Comparison of ENCODE assay signal across 8 mouse cellular contexts in genomic region chr9:56923841-56924650, GRCm38 (mm10). TPM values are rescaled to one million over a fixed set of nuclear protein-coding genes. Genes with fewer than 3 reads are reported as not detected.
DNase-seq lines count a peak whose midpoint lies in the region; ATAC-seq and TF ChIP-seq lines count a peak whose summit lies in the region.

No protein-coding gene starts in this region.

- no peak overlapping the region for H3ac ChIP-seq in C2C12 (ENCODE audit: control insufficient read depth, insufficient read length, low read depth)

- H3K9ac ChIP-seq in heart, embryonic 16.5 days (ENCODE audit: low read length): peak overlapping the region; percentile 70
- H3K9ac ChIP-seq in lung, embryonic 16.5 days (ENCODE audit: low read length): peak overlapping the region; percentile 58

- peaks cover 21% of the 10 kb centered on the region for H3K36me3 ChIP-seq in C2C12 (ENCODE audit: control insufficient read depth, insufficient read depth)
- peaks cover 11% of the 10 kb centered on the region for H3K36me3 ChIP-seq in heart, embryonic 16.5 days (ENCODE audit: control insufficient read depth, insufficient read depth)
- peaks cover 15% of the 10 kb centered on the region for H3K36me3 ChIP-seq in lung, embryonic 16.5 days (ENCODE audit: control insufficient read depth, insufficient read depth, low read length)

- WGBS in heart, embryonic 16.5 days: 34% methylated on average over 8 of the region's 8 CpGs
- WGBS in lung, embryonic 16.5 days: 27% methylated on average over 8 of the region's 8 CpGs

- peaks cover 6% of the 10 kb centered on the region; the same call in 1 of the 2 replicates for H3K9me3 ChIP-seq in heart, embryonic 16.5 days (replicated peaks; ENCODE audit: control insufficient read depth, low read length)
- H3K9me3 ChIP-seq in lung, embryonic 16.5 days (ENCODE audit: control insufficient read depth, low read length): no peaks in the 10 kb centered on the region

- H3K27ac ChIP-seq in gastrocnemius, adult 2 months: peak overlapping the region; percentile 93
- H3K27ac ChIP-seq in heart, embryonic 16.5 days (ENCODE audit: low read length): peak overlapping the region; percentile 85
- H3K27ac ChIP-seq in lung, embryonic 16.5 days (ENCODE audit: low read length): peak overlapping the region; percentile 86

- intact Hi-C loops in gastrocnemius, adult 2 months (cut with DNase I): no loop called here

- DNase-seq in gastrocnemius, adult 2 months: no peak
- no peak for DNase-seq in gastrocnemius, postnatal 4 days (ENCODE audit: low spot score in 2 of 2)
- DNase-seq in testis, postnatal 14 days (ENCODE audit: low spot score): no peak
- DNase-seq in spleen, adult 18-20 months: no peak
- DNase-seq in frontal cortex, postnatal 36 days (ENCODE audit: low spot score in 2 of 2): no peak

- peaks cover 44% of the 10 kb centered on the region for H3K4me1 ChIP-seq in heart, embryonic 16.5 days (ENCODE audit: control insufficient read depth, insufficient read depth, low read length)
- H3K4me1 ChIP-seq in lung, embryonic 16.5 days (replicated peaks; ENCODE audit: control insufficient read depth, insufficient read depth, low read length): peaks cover 47% of the 10 kb centered on the region

- peak overlapping the region; percentile 88 for H3K4me3 ChIP-seq in gastrocnemius, adult 2 months
- no peak overlapping the region for H3K4me3 ChIP-seq in C2C12 (ENCODE audit: insufficient read depth, poor library complexity, severe bottlenecking)
- H3K4me3 ChIP-seq in heart, embryonic 16.5 days (ENCODE audit: low read length): peak overlapping the region; percentile 46
- peak overlapping the region; percentile 47 for H3K4me3 ChIP-seq in lung, embryonic 16.5 days (ENCODE audit: low read length)

- ATAC-seq in heart, embryonic 16.5 days (replicated peaks; ENCODE audit: extremely low read depth, insufficient read depth, low FRiP score): peak; percentile 4; the same call in 1 of the 2 replicates
- ATAC-seq in lung, embryonic 16.5 days (ENCODE audit: low read depth): no peak

- H3K79me2 ChIP-seq in C2C12 (ENCODE audit: control insufficient read depth, insufficient read depth): peaks cover 48% of the 10 kb centered on the region

- no peaks in the 10 kb centered on the region for H3K27me3 ChIP-seq in C2C12 (ENCODE audit: control insufficient read depth, insufficient read depth, insufficient read length)
- no peaks in the 10 kb centered on the region for H3K27me3 ChIP-seq in heart, embryonic 16.5 days (ENCODE audit: control insufficient read depth, insufficient read depth, low read length)
- H3K27me3 ChIP-seq in lung, embryonic 16.5 days (ENCODE audit: control insufficient read depth, insufficient read depth, low read depth, low read length): no peaks in the 10 kb centered on the region

- H3K79me3 ChIP-seq in C2C12 (ENCODE audit: low read depth): peaks cover 3% of the 10 kb centered on the region

- no peak for TF ChIP-seq CTCF in gastrocnemius, adult 2 months (IDR thresholded peaks at IDR 0.05)
- TF ChIP-seq CTCF in C2C12 (IDR thresholded peaks at IDR 0.05; ENCODE audit: control insufficient read depth, insufficient read depth, insufficient read length): no peak

- H3K4me2 ChIP-seq in heart, embryonic 16.5 days (ENCODE audit: low read depth, low read length): peak overlapping the region; percentile 72
- peak overlapping the region; percentile 80 for H3K4me2 ChIP-seq in lung, embryonic 16.5 days (ENCODE audit: low read depth, low read length)

TF ChIP-seq in C2C12, 6 proteins besides CTCF, POLR2A, EP300 and RAD21:
- TF ChIP-seq MYOG (IDR thresholded peaks at IDR 0.05; ENCODE audit: control insufficient read depth, extremely low read depth, insufficient read length): no peak
- no peak for TF ChIP-seq MAX (IDR thresholded peaks at IDR 0.05)
- no peak for TF ChIP-seq FOSL1 (IDR thresholded peaks at IDR 0.05; ENCODE audit: insufficient read depth, low read length, poor library complexity, severe bottlenecking)
- TF ChIP-seq CEBPB (IDR thresholded peaks at IDR 0.05; ENCODE audit: low read depth): peak; percentile 59
- TF ChIP-seq USF1 (IDR thresholded peaks at IDR 0.05; ENCODE audit: low read depth): no peak
- TF ChIP-seq MYOD1 (IDR thresholded peaks at IDR 0.05; ENCODE audit: control insufficient read depth, insufficient read length, low read depth): no peak

RNA-seq across cellular contexts. Expression of gene Snx33, which starts 4.1 kb away (rescaled TPM):
- total RNA-seq in gastrocnemius, adult 2 months (2021): 1 to 10 TPM; 4.3 to 4.7 TPM
- 10 to 100 TPM; 10.4 to 11.2 TPM for total RNA-seq in gastrocnemius, postnatal 4 days (2021)
- 5.7 TPM for polyA plus RNA-seq in C2C12 (2012; fragmentation: generic; extraction: Trizol)
- 7.5 and 8.2 TPM in 2 replicates for polyA plus RNA-seq in heart, embryonic 16.5 days (2015; fragmentation: Nextera tagmentation; extraction: Ambion mirVana)
- polyA plus RNA-seq in lung, embryonic 16.5 days (2015; fragmentation: Nextera tagmentation; extraction: Ambion mirVana): 11.8 and 12.2 TPM in 2 replicates

RNA-seq across cellular contexts. Expression of gene Imp3, which starts 13.2 kb away (rescaled TPM):
- 10 to 100 TPM; 49.1 to 51.4 TPM for total RNA-seq in gastrocnemius, adult 2 months (2021)
- total RNA-seq in gastrocnemius, postnatal 4 days (2021): 10 to 100 TPM; 50.3 to 53.7 TPM
- 122 TPM for polyA plus RNA-seq in C2C12 (2012; fragmentation: generic; extraction: Trizol)
- polyA plus RNA-seq in heart, embryonic 16.5 days (2015; fragmentation: Nextera tagmentation; extraction: Ambion mirVana): 64.6 and 68.7 TPM in 2 replicates
- polyA plus RNA-seq in lung, embryonic 16.5 days (2015; fragmentation: Nextera tagmentation; extraction: Ambion mirVana): 73.3 and 80.2 TPM in 2 replicates

RNA-seq across cellular contexts. Expression of gene Snupn, which starts 26.6 kb away (rescaled TPM):
- total RNA-seq in gastrocnemius, adult 2 months (2021): 10 to 100 TPM in 1 of 2 experiments, 1 to 10 TPM in 1; 8.4 to 11.3 TPM
- total RNA-seq in gastrocnemius, postnatal 4 days (2021): 1 to 10 TPM; 8.0 to 8.6 TPM
- 7.7 TPM for polyA plus RNA-seq in C2C12 (2012; fragmentation: generic; extraction: Trizol)
- 17.8 and 18.9 TPM in 2 replicates for polyA plus RNA-seq in heart, embryonic 16.5 days (2015; fragmentation: Nextera tagmentation; extraction: Ambion mirVana)
- polyA plus RNA-seq in lung, embryonic 16.5 days (2015; fragmentation: Nextera tagmentation; extraction: Ambion mirVana): 22.0 and 23.4 TPM in 2 replicates

RNA-seq across cellular contexts. Expression of gene Cspg4, which starts 59.2 kb away (rescaled TPM):
- total RNA-seq in gastrocnemius, adult 2 months (2021): 1 to 10 TPM; 5.7 to 6.0 TPM
- 10 to 100 TPM; 44.4 to 46.1 TPM for total RNA-seq in gastrocnemius, postnatal 4 days (2021)
- 42.8 TPM for polyA plus RNA-seq in C2C12 (2012; fragmentation: generic; extraction: Trizol)
- 29.3 and 38.6 TPM in 2 replicates for polyA plus RNA-seq in heart, embryonic 16.5 days (2015; fragmentation: Nextera tagmentation; extraction: Ambion mirVana)
- polyA plus RNA-seq in lung, embryonic 16.5 days (2015; fragmentation: Nextera tagmentation; extraction: Ambion mirVana): 23.9 and 26.5 TPM in 2 replicates

RNA-seq across cellular contexts. Expression of gene Odf3l1, which starts 59.6 kb away (rescaled TPM):
- total RNA-seq in gastrocnemius, adult 2 months (2021): under 1 TPM in 1 of 2 experiments, not detected in 1; 0.22 TPM
- total RNA-seq in gastrocnemius, postnatal 4 days (2021): 1 to 10 TPM; 1.1 to 1.6 TPM
- polyA plus RNA-seq in C2C12 (2012; fragmentation: generic; extraction: Trizol): 0.04 TPM
- 0.22 TPM in 2 replicates for polyA plus RNA-seq in heart, embryonic 16.5 days (2015; fragmentation: Nextera tagmentation; extraction: Ambion mirVana)
- polyA plus RNA-seq in lung, embryonic 16.5 days (2015; fragmentation: Nextera tagmentation; extraction: Ambion mirVana): 0.20 and 1.1 TPM in 2 replicates
